Mouse (Mus musculus): ENCODE data around the gene Gm42742.

- TF ChIP-seq POLR2AphosphoS2 (IDR thresholded peaks at IDR 0.05; ENCODE audit: insufficient read length, low read depth) (no peak), POLR2A (IDR thresholded peaks at IDR 0.05; ENCODE audit: insufficient read length, low read depth) (no peak)
Measured at GRCm38 (mm10) chr7:127065538-127065937, 44.6 kb upstream of the Gm42742 start.

Data from myocyte (in vitro differentiated cells).